Mouse (Mus musculus): ENCODE data around the gene Atat1. TPM values are rescaled to one million over a fixed set of nuclear protein-coding genes. Genes with fewer than 3 reads are reported as not detected.

Atat1 gene
- polyA plus RNA-seq, 1 experiment, result not detected

- WGBS, result under 1% methylated on average over 47 of the region's 47 CpGs
- Histone ChIP-seq H3K4me1 (ENCODE audit: control insufficient read depth, insufficient read depth, low read length) (peaks cover 10% of the 10 kb centered on the region; the same call in 1 of the 2 replicates), H3K4me3 (ENCODE audit: insufficient read depth, low read depth, low read length) (peak within 1 kb of the TSS; percentile 60), H3K27ac (ENCODE audit: insufficient read depth, low read depth, low read length) (peak within 1 kb of the TSS; percentile 29; the same call in 1 of the 2 replicates)
- TF ChIP-seq CTCF (IDR thresholded peaks at IDR 0.05; ENCODE audit: insufficient read depth, low read depth, low read length) (peak; percentile 44; the same call in 1 of the 2 replicates), POLR2A (IDR thresholded peaks at IDR 0.05; ENCODE audit: insufficient read depth, low read depth, low read length) (peak; percentile 67; the same call in 1 of the 2 replicates)
Measured at GRCm38 (mm10) chr17:35861198-35861857, 48.5 kb downstream of the Atat1 start, which contains the start of gene Nrm. Gene Nrm (plus strand): TSS chr17:35861318.

- no peak for TF ChIP-seq POLR2A (IDR thresholded peaks at IDR 0.05; ENCODE audit: insufficient read depth, low read depth, low read length)
- no peak for TF ChIP-seq CTCF (IDR thresholded peaks at IDR 0.05; ENCODE audit: insufficient read depth, low read depth, low read length)
- Histone ChIP-seq H3K4me1 (ENCODE audit: control insufficient read depth, insufficient read depth, low read length) (peaks cover 9% of the 10 kb centered on the region; the same call in 1 of the 2 replicates), H3K4me3 (ENCODE audit: insufficient read depth, low read depth, low read length) (peak overlapping the region; percentile 60), H3K27ac (ENCODE audit: insufficient read depth, low read depth, low read length) (no peak overlapping the region)
- WGBS, result 5% methylated on average over 12 of the region's 12 CpGs
Measured at GRCm38 (mm10) chr17:35860831-35861197, 49.1 kb downstream of the Atat1 start.

- TF ChIP-seq POLR2A (IDR thresholded peaks at IDR 0.05; ENCODE audit: insufficient read depth, low read depth, low read length) (no peak), CTCF (IDR thresholded peaks at IDR 0.05; ENCODE audit: insufficient read depth, low read depth, low read length) (no peak)
- H3K4me1 ChIP-seq (ENCODE audit: control insufficient read depth, insufficient read depth, low read length), result 0 out of 2 replicates have a peak, but pooled peaks cover under 1% of the 10 kb centered on the region
- WGBS, result 77% methylated on average over 2 of the region's 2 CpGs
- no peak overlapping the region for H3K4me3 ChIP-seq (ENCODE audit: insufficient read depth, low read depth, low read length)
- no peak overlapping the region for H3K27ac ChIP-seq (ENCODE audit: insufficient read depth, low read depth, low read length)
Measured at GRCm38 (mm10) chr17:35859835-35860234, 50.0 kb downstream of the Atat1 start.

GRCm38 (mm10) chr17:35859371-35859770, 50.5 kb downstream of the Atat1 start:
- Histone ChIP-seq H3K27ac (ENCODE audit: insufficient read depth, low read depth, low read length) (no peak overlapping the region), H3K4me3 (ENCODE audit: insufficient read depth, low read depth, low read length) (no peak overlapping the region), H3K4me1 (ENCODE audit: control insufficient read depth, insufficient read depth, low read length) (no peaks in the 10 kb centered on the region)
- no peak for TF ChIP-seq POLR2A (IDR thresholded peaks at IDR 0.05; ENCODE audit: insufficient read depth, low read depth, low read length)
- 93% methylated on average over 1 of the region's 1 CpGs for WGBS

GRCm38 (mm10) chr17:35850974-35851373, 58.9 kb downstream of the Atat1 start:
- no peak overlapping the region for H3K4me3 ChIP-seq (ENCODE audit: insufficient read depth, low read depth, low read length)
- no peaks in the 10 kb centered on the region for H3K4me1 ChIP-seq (ENCODE audit: control insufficient read depth, insufficient read depth, low read length)
- TF ChIP-seq POLR2A (IDR thresholded peaks at IDR 0.05; ENCODE audit: insufficient read depth, low read depth, low read length) (no peak), CTCF (IDR thresholded peaks at IDR 0.05; ENCODE audit: insufficient read depth, low read depth, low read length) (no peak)
- 91% methylated on average over 3 of the region's 3 CpGs for WGBS
- H3K27ac ChIP-seq (ENCODE audit: insufficient read depth, low read depth, low read length), result no peak overlapping the region

- H3K4me1 ChIP-seq (ENCODE audit: control insufficient read depth, insufficient read depth, low read length), result no peaks in the 10 kb centered on the region
- TF ChIP-seq POLR2A (IDR thresholded peaks at IDR 0.05; ENCODE audit: insufficient read depth, low read depth, low read length) (no peak), CTCF (IDR thresholded peaks at IDR 0.05; ENCODE audit: insufficient read depth, low read depth, low read length) (no peak)
- H3K27ac ChIP-seq (ENCODE audit: insufficient read depth, low read depth, low read length), result no peak overlapping the region
- no peak overlapping the region for H3K4me3 ChIP-seq (ENCODE audit: insufficient read depth, low read depth, low read length)
- 40% methylated on average over 1 of the region's 1 CpGs for WGBS
Measured at GRCm38 (mm10) chr17:35848112-35848511, 61.8 kb downstream of the Atat1 start.

Other genes starting within 250 kb of the Atat1 start
- not detected in 2 replicates for gene Vars2, start 242.5 kb downstream of the Atat1 start, polyA plus RNA-seq (2012; ENCODE audit: insufficient read depth, insufficient read length, low replicate concordance, missing spikeins)
- not detected in 2 replicates for gene Gtf2h4, start 236.3 kb downstream of the Atat1 start, polyA plus RNA-seq (2012; ENCODE audit: insufficient read depth, insufficient read length, low replicate concordance, missing spikeins)
- not detected in 2 replicates for gene Ddr1, start 205.5 kb downstream of the Atat1 start, polyA plus RNA-seq (2012; ENCODE audit: insufficient read depth, insufficient read length, low replicate concordance, missing spikeins)
- gene Ier3, start 88.4 kb downstream of the Atat1 start, polyA plus RNA-seq (2012; ENCODE audit: insufficient read depth, insufficient read length, low replicate concordance, missing spikeins), result not detected in 2 replicates
- not detected in 2 replicates for gene Flot1, start 86.8 kb downstream of the Atat1 start, polyA plus RNA-seq (2012; ENCODE audit: insufficient read depth, insufficient read length, low replicate concordance, missing spikeins)
- gene Tubb5, start 71.8 kb downstream of the Atat1 start, polyA plus RNA-seq (2012; ENCODE audit: insufficient read depth, insufficient read length, low replicate concordance, missing spikeins), result 228 and 580 TPM in 2 replicates
- gene Mdc1, start 68.6 kb downstream of the Atat1 start, polyA plus RNA-seq (2012; ENCODE audit: insufficient read depth, insufficient read length, low replicate concordance, missing spikeins), result 41.3 TPM in 1 of 2 replicates, not detected in the other
- not detected in 2 replicates for gene Nrm, start 48.8 kb downstream of the Atat1 start, polyA plus RNA-seq (2012; ENCODE audit: insufficient read depth, insufficient read length, low replicate concordance, missing spikeins)
- gene Ppp1r18, start 44.5 kb downstream of the Atat1 start, polyA plus RNA-seq (2012; ENCODE audit: insufficient read depth, insufficient read length, low replicate concordance, missing spikeins), result not detected in 2 replicates
- not detected in 2 replicates for gene Dhx16, start 30.3 kb downstream of the Atat1 start, polyA plus RNA-seq (2012; ENCODE audit: insufficient read depth, insufficient read length, low replicate concordance, missing spikeins)
- not detected in 2 replicates for gene 2310061I04Rik, start 12.6 kb downstream of the Atat1 start, polyA plus RNA-seq (2012; ENCODE audit: insufficient read depth, insufficient read length, low replicate concordance, missing spikeins)
- not detected in 2 replicates for gene Mrps18b, start 6.3 kb upstream of the Atat1 start, polyA plus RNA-seq (2012; ENCODE audit: insufficient read depth, insufficient read length, low replicate concordance, missing spikeins)
- not detected in 2 replicates for gene Ppp1r10, start 6.4 kb upstream of the Atat1 start, polyA plus RNA-seq (2012; ENCODE audit: insufficient read depth, insufficient read length, low replicate concordance, missing spikeins)
- not detected in 2 replicates for gene Abcf1, start 59.7 kb upstream of the Atat1 start, polyA plus RNA-seq (2012; ENCODE audit: insufficient read depth, insufficient read length, low replicate concordance, missing spikeins)
- gene Gnl1, start 69.8 kb upstream of the Atat1 start, polyA plus RNA-seq (2012; ENCODE audit: insufficient read depth, insufficient read length, low replicate concordance, missing spikeins), result not detected in 2 replicates
- gene Prr3, start 70.2 kb upstream of the Atat1 start, polyA plus RNA-seq (2012; ENCODE audit: insufficient read depth, insufficient read length, low replicate concordance, missing spikeins), result not detected in 2 replicates
- not detected in 2 replicates for gene H2-T24, start 110.5 kb upstream of the Atat1 start, polyA plus RNA-seq (2012; ENCODE audit: insufficient read depth, insufficient read length, low replicate concordance, missing spikeins)
- 151 TPM in 1 of 2 replicates, not detected in the other for gene H2-T23, start 122.8 kb upstream of the Atat1 start, polyA plus RNA-seq (2012; ENCODE audit: insufficient read depth, insufficient read length, low replicate concordance, missing spikeins)
- not detected in 2 replicates for gene H2-T22, start 132.7 kb upstream of the Atat1 start, polyA plus RNA-seq (2012; ENCODE audit: insufficient read depth, insufficient read length, low replicate concordance, missing spikeins)
- gene Gm6034, start 132.9 kb upstream of the Atat1 start, polyA plus RNA-seq (2012; ENCODE audit: insufficient read depth, insufficient read length, low replicate concordance, missing spikeins), result not detected in 2 replicates
- gene Gm11127, start 148.3 kb upstream of the Atat1 start, polyA plus RNA-seq (2012; ENCODE audit: insufficient read depth, insufficient read length, low replicate concordance, missing spikeins), result not detected in 2 replicates
- gene Gm19684, start 211.6 kb upstream of the Atat1 start, polyA plus RNA-seq (2012; ENCODE audit: insufficient read depth, insufficient read length, low replicate concordance, missing spikeins), result not detected in 2 replicates
- not detected in 2 replicates for gene Gm7030, start 219.3 kb upstream of the Atat1 start, polyA plus RNA-seq (2012; ENCODE audit: insufficient read depth, insufficient read length, low replicate concordance, missing spikeins)

Data from olfactory bulb, adult 2 months (tissue).